Mouse (Mus musculus): ENCODE measurements around the gene Kars. TPM values are rescaled to one million over a fixed set of nuclear protein-coding genes. Genes with fewer than 3 reads are reported as not detected.

Gene Kars
- total RNA-seq, 2 experiments from 2014 or later: 92.3 to 102 TPM

DNA sequence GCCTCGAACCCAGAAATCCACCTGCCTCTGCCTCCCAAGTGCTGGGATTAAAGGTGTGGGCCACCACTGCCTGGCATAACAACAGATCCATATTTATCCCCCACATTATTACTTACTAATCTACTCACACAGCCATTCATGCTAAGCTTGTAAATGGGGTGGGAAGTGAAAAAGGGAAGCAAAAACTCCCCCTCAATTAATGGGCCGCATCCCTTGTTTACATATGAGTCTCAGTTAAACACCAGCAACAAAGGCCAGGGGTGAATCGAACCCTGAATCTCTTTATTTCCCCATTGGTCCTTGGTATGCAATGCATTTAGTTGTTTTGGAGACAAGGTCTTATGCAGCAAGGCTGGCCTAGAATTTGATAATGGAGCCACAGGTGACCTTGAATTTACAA, 60.3 kb downstream of the Kars start:
- DNase-seq (ENCODE audit: low spot score in 2 of 2): no peak

DNA sequence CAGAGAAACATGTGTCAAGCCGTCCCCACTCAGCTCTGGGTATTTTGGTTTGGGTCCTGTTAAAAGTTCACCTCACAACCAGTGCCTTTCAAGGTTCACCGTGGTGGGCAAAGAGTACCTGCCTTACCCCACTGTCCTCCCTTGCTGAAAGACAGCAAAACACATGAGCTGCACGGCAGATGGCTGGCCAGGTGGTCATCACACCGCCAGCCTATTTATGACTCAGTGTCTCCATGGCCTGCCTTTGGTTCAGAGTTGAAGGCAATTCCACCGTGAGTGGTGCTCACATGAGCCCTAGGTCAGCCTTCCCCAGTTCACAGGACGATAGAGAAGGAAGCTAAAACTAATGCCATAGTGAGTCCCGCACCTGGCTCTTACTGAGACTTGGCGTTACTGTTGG, 63.2 kb downstream of the Kars start:
- DNase-seq (ENCODE audit: low spot score in 2 of 2): no peak

DNA sequence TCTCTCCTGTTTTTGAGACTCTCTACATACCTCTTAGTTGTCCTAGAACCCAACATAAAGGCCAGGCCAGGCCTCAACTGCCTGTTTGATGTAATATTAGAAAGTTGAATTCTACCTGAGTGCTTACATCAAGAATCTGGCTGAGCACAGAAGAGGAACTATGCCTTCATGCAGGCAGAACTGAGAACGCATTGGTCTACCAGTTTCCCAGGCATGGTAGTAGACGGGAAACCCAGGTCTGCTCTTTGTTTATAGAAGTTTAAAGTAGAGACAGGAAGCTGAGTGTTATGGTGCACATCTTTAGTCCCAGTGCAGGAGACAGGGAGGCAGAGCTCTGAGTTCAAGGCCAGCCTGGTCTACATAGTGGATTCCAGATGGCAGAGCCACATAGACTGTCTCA, 64.0 kb downstream of the Kars start:
- DNase-seq (ENCODE audit: low spot score in 2 of 2): no peak

DNA sequence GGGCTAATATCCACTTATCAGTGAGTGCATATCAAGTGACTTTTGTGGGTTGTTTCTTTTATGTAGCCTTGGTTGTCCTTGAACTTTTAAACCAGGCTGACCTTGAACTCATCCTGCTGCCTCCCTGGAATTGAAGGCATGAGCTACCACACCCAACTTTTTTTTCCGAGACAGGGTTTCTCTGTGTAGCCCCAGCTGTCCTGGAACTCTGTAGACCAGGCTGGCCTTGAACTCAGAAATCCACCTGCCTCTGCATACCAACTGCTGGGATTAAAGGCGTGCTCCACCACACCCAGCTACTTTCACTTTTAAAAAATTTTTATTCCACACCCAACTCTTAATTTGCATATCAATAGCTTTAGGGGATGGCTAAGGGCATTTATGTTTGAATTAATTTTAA, 67.6 kb downstream of the Kars start:
- no peak for DNase-seq (ENCODE audit: low spot score in 2 of 2)

Other genes with a start within 250 kb of the Kars start
- gene Cfdp1, start 157.0 kb downstream of the Kars start, total RNA-seq (2021): 10 to 100 TPM; 68.2 to 77.9 TPM
- gene Tmem170, start 134.6 kb downstream of the Kars start, total RNA-seq (2021): 1 to 10 TPM; 5.6 to 6.6 TPM
- gene Chst5, start 100.9 kb downstream of the Kars start, total RNA-seq (2021): not detected
- gene Tmem231, start 77.4 kb downstream of the Kars start, total RNA-seq (2021): 1 to 10 TPM; 5.3 to 5.7 TPM
- gene Gabarapl2, start 70.6 kb downstream of the Kars start, total RNA-seq (2021): 100 to 1,000 TPM; 156 to 173 TPM
- 1 to 10 TPM; 3.1 to 3.4 TPM for gene Adat1, start 19.0 kb downstream of the Kars start, total RNA-seq (2021)
- 10 to 100 TPM; 19.7 to 23.2 TPM for gene Terf2ip, start 75 bp upstream of the Kars start, total RNA-seq (2021)
- under 1 TPM in 1 of 2 experiments, not detected in 1; 0.46 TPM for gene Gm6793, start 3.7 kb upstream of the Kars start, total RNA-seq (2021)